Mouse (Mus musculus) heart, embryonic 10.5 days (tissue): ENCODE measurements around the gene Nop14. TPM values are rescaled to one million over a fixed set of nuclear protein-coding genes. Genes with fewer than 3 reads are reported as not detected.
A peak's percentile ranks its signal among the peaks of the same experiment; 100 is the strongest.

ENCODE experiments used
- DNase-seq: peaks from one replicate; pipeline ENCODE4 v3.0.0-alpha.2; 2017; ENCODE audit warnings: low spot score
- H3K27ac ChIP-seq: fragments of 300-500 bp; sonication (generic); 2 replicates; pipeline ENCODE4 v1.5.1; 2016; ENCODE audit warnings: mild to moderate bottlenecking
- H3K27me3 ChIP-seq: fragments of 300-500 bp; sonication (generic); 2 replicates; pipeline ENCODE4 v1.6.1; 2016; ENCODE audit warnings: mild to moderate bottlenecking; ENCODE audit not compliant: poor library complexity, insufficient read depth, severe bottlenecking
- H3K36me3 ChIP-seq: fragments of 300-500 bp; sonication (generic); 2 replicates; pipeline ENCODE4 v1.6.1; 2016; ENCODE audit warnings: mild to moderate bottlenecking, moderate library complexity
- H3K4me1 ChIP-seq: fragments of 300-500 bp; sonication (generic); 2 replicates; pipeline ENCODE4 v1.6.1; 2016; ENCODE audit warnings: mild to moderate bottlenecking
- H3K4me3 ChIP-seq: fragments of 300-500 bp; sonication (generic); 2 replicates; pipeline ENCODE4 v1.5.1; 2016; ENCODE audit warnings: mild to moderate bottlenecking, moderate library complexity
- H3K9me3 ChIP-seq: fragments of 300-500 bp; sonication (generic); 2 replicates; pipeline ENCODE4 v1.6.1; 2016; ENCODE audit warnings: mild to moderate bottlenecking, moderate library complexity
- WGBS: fragments of 180-500 bp; shearing (Covaris S2); methylation state at CpG from one replicate; pipeline ENCODE4 v1.1.7; 2016; 5-methylcytosine and 5-hydroxymethylcytosine counted together
- polyA plus RNA-seq: library from polyadenylated mRNA; unstranded; fragments of >200 nt; fragmentation: Nextera tagmentation; extraction: Ambion mirVana; gene quantifications from 2 replicates; pipeline ENCODE4 v1.2.1, GENCODE M21; 2016

The Nop14 gene
- 21.0 and 30.8 TPM in 2 replicates for polyA plus RNA-seq

DNA sequence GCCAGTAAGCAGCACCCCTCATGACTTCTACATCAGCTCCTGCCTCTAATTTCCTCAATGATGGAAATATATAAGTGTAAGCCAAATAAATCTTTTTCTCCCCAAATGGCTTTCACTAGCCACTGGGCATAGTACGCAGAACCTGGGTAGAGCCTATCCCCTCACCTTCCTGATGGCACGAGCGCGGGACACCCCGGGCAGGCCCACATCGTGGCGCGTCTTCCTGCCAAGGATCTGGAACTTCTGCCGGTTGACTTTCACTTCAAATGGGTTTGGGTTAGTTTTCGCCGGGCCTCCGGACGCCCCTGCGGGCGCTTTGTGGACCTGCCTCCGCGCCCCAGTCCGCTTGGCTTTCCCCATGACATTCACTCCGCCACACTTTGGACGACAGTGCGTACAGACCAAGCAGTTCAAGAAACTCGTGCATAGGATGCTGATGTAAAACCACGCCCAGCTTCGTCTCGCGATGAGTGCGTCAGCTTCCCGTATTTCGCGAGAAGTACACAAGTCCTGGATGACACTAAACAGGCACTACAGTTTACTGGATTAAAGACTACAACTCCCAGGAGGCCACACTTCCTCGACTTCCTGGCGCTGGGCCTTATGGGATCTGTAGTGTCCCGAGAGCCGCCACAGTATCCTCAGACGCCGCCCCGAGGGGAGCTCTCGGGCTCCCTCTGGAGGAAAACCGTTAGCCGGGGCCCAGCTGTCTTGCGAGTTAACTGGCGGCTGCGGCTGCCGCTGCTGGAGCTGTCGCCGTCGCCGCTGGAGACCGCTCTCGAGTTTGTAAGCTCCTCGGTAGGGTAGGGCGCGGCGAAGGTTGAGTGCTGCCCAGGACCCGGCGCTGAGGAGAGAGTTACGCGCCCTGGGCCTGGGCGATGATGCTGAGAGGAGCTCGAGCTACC is at the start of gene Nop14, which contains the start of gene Grk4:
TSS of gene Nop14 (minus strand) at position 463 of the 905 bp plus-strand sequence.
TSS of gene Grk4 (plus strand) at position 694 of the 905 bp plus-strand sequence.
- Histone ChIP-seq H3K27ac (peak within 1 kb of the TSS; percentile 93), H3K36me3 (peaks cover 30% of the 10 kb centered on the region), H3K4me1 (peaks cover 7% of the 10 kb centered on the region), H3K9me3 (no peaks in the 10 kb centered on the region), H3K4me3 (peak within 1 kb of the TSS; percentile 71), H3K27me3 (no peaks in the 10 kb centered on the region; the same call in 1 of the 2 replicates)
- WGBS, result under 1% methylated on average over 60 of the region's 60 CpGs
- peak; percentile 100 for DNase-seq

DNA sequence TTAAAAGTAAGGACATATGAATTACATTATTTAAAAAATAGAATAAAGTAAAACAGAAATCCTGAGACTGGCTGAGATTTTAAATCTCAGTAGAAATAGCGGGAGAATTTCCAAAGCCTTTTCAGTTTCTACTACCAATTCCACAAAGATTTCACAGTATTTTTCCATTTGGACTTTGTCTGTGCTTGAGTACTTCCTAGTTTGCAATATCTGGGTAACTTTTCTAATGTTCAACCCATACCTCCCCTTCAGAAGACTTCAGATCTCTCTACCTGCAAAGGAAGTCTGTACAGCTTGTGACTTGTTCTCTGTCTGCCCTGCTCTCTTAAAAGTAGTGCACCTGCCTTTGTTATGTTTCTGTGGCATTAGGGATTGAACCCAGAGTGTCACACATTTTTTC is 48.5 kb upstream of the Nop14 start:
- Histone ChIP-seq H3K36me3 (no peaks in the 10 kb centered on the region), H3K4me3 (no peak overlapping the region), H3K27ac (no peak overlapping the region), H3K4me1 (no peaks in the 10 kb centered on the region), H3K9me3 (no peaks in the 10 kb centered on the region), H3K27me3 (no peaks in the 10 kb centered on the region)
- DNase-seq, result no peak
- WGBS, result 87% methylated on average over 1 of the region's 1 CpGs

DNA sequence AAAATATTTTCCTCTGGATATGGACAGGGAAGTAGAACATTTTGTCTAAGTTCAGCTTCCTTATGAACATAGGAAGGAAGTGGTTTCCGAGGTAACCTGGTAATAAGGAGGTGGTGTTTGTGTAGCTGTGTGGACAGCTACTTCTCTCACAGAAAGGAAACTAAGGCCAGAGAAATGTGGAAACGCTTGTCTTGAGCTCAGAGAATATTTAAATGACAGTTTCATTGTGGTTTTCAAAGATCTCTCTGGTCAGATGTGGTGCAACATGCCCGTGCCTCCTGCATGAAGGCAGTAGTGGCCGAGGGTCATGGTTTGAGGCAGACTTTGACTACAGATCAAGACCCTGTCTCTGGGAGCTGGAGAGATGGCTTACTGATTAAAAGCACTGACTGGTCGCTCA is 35.6 kb upstream of the Nop14 start:
- H3K36me3 ChIP-seq, result no peaks in the 10 kb centered on the region
- H3K27me3 ChIP-seq, result no peaks in the 10 kb centered on the region
- no peak overlapping the region for H3K27ac ChIP-seq
- no peak for DNase-seq
- 73% methylated on average over 5 of the region's 5 CpGs for WGBS
- H3K9me3 ChIP-seq, result no peaks in the 10 kb centered on the region
- no peak overlapping the region for H3K4me3 ChIP-seq
- no peaks in the 10 kb centered on the region for H3K4me1 ChIP-seq

DNA sequence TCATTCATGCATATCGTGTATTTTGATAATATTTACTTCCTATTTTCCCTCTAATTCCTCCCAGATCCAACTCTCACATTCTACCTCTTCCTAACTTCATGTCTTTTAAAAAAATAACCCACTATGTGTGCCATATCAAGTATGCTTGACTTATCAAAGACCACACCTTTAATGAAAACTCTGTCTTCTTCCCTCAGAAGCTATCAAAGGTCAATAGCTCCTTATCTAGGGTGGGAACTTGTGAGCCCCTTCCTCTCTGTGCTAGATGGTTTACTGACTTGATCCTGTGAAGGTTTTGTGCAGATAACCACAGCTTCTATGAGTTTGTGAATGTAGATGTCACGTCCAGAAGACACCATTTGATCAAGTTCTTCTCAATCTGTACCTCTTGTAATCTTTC is 32.8 kb upstream of the Nop14 start:
- WGBS, result 64% methylated on average over 2 of the region's 2 CpGs
- no peaks in the 10 kb centered on the region for H3K27me3 ChIP-seq
- H3K9me3 ChIP-seq, result no peaks in the 10 kb centered on the region
- H3K4me3 ChIP-seq, result no peak overlapping the region
- H3K27ac ChIP-seq, result no peak overlapping the region
- no peak for DNase-seq
- H3K4me1 ChIP-seq, result no peaks in the 10 kb centered on the region
- H3K36me3 ChIP-seq, result no peaks in the 10 kb centered on the region

DNA sequence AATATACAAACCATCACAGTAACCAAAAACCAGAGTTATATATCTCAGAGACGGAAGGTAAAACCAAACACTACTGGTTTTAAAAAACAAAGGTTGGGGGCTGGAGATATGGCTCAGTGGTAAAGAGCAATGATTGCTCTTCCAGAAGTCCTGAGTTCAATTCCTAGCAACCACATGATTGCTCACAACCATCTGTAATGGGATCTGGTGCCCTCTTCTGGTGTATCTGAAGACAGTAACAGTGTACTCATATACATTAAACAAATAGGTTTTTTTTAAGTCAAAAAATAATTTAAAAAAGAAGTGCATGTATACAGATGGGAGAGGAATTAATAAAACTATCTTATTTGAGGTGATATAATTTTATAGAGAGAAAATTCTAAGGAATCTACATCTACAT is 29.9 kb upstream of the Nop14 start:
- no peak overlapping the region for H3K4me3 ChIP-seq
- H3K27me3 ChIP-seq, result no peaks in the 10 kb centered on the region
- 89% methylated on average over 1 of the region's 1 CpGs for WGBS
- no peak overlapping the region for H3K27ac ChIP-seq
- H3K4me1 ChIP-seq, result no peaks in the 10 kb centered on the region
- H3K9me3 ChIP-seq, result no peaks in the 10 kb centered on the region
- no peaks in the 10 kb centered on the region for H3K36me3 ChIP-seq
- no peak for DNase-seq

DNA sequence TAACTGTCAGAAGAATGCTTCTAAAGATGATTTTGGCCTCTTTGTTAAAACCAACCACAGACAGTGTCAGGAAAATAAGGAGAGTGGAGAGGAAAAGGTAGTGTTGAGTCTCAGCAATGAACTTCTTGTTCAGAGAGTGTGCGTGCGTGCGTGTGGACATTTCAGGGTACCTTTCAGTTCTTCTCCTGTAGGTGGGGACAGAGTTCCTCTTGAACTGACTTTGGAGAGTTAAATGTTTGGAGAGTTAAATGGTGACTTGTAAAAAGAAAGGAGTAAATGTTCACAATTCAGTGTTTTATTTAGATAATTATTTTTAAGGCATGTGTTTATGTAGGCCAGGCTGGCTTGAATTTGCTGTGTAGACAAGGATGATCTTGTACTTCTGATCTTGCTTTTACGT is 10.3 kb upstream of the Nop14 start:
- Histone ChIP-seq H3K27me3 (no peaks in the 10 kb centered on the region), H3K4me3 (no peak overlapping the region), H3K36me3 (peaks cover 7% of the 10 kb centered on the region), H3K27ac (no peak overlapping the region), H3K9me3 (no peaks in the 10 kb centered on the region), H3K4me1 (no peaks in the 10 kb centered on the region)
- no peak for DNase-seq
- WGBS, result 84% methylated on average over 4 of the region's 4 CpGs

DNA sequence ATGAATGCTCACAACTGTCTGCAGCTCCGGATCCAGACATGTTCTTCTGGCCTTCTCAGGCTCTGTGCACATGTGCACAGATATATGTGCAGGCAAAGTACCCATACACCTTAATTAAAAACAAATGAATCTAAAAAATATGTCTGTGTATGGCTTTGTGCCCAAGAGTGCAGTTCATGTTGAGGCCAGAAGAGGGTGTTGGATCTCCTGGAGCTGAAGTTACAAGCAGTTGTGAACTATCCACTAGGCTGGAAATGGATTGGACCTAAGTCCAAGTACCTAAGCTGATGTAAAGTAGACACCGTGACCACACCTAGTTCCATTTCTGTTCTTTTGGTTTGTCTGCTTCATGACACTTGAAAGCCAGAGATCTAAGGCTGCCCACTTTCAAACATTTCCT is 9.5 kb upstream of the Nop14 start:
- peaks cover 7% of the 10 kb centered on the region for H3K36me3 ChIP-seq
- no peaks in the 10 kb centered on the region for H3K9me3 ChIP-seq
- no peak overlapping the region for H3K27ac ChIP-seq
- no peaks in the 10 kb centered on the region for H3K4me1 ChIP-seq
- WGBS, result 76% methylated on average over 2 of the region's 2 CpGs
- H3K27me3 ChIP-seq, result no peaks in the 10 kb centered on the region
- no peak for DNase-seq
- no peak overlapping the region for H3K4me3 ChIP-seq

DNA sequence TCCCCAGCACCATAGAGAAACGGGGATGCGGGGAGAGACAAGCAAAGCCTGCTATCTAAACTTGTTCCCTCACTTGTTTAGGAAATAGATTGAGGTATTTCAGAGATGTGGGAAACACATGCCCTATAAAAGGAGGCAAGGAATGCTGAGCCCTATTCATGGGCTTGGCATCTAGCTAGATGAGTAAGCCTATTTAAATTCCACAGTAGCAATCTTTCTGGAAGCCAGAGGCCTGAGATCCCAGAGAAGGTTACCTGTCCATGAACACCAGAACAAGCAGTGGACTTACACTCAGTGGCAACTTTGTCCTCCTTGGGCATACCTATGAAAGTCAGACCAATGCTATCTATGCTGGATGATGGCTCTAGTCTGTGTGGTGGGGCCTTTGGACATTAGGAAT is 3.3 kb upstream of the Nop14 start:
- 91% methylated on average over 2 of the region's 2 CpGs for WGBS
- H3K27me3 ChIP-seq, result no peaks in the 10 kb centered on the region; the same call in 1 of the 2 replicates

DNA sequence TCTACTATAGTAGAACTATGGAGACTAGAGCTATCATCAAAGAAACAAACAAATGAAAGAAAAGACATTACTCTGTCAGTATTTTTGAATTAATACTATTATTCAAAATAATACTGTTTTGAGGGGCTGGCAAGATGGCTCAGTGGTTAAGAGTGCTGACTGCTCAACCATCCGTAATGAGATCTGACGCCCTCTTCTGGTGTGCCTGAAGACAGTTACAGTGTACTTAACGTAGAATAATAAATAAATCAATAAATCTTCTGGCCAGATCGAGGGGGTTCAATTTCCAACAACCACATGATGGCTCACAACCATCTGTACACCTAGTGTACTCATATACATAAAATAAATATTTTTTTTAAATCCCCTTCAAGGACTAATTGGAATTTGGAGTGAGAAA is 2.0 kb upstream of the Nop14 start:
- Histone ChIP-seq H3K27ac (no peak overlapping the region), H3K9me3 (no peaks in the 10 kb centered on the region), H3K36me3 (peaks cover 10% of the 10 kb centered on the region; the same call in 1 of the 2 replicates), H3K4me3 (no peak overlapping the region), H3K27me3 (no peaks in the 10 kb centered on the region; the same call in 1 of the 2 replicates), H3K4me1 (peaks cover 7% of the 10 kb centered on the region)
- 81% methylated on average over 4 of the region's 4 CpGs for WGBS
- no peak for DNase-seq

More for the DNA sequence above, 3.3 kb upstream of the Nop14 start:
- Histone ChIP-seq H3K4me3 (no peak overlapping the region), H3K9me3 (no peaks in the 10 kb centered on the region), H3K4me1 (peaks cover 7% of the 10 kb centered on the region), H3K36me3 (0 out of 2 replicates have a peak, but pooled peaks cover under 1% of the 10 kb centered on the region), H3K27ac (no peak overlapping the region)
- no peak for DNase-seq

DNA sequence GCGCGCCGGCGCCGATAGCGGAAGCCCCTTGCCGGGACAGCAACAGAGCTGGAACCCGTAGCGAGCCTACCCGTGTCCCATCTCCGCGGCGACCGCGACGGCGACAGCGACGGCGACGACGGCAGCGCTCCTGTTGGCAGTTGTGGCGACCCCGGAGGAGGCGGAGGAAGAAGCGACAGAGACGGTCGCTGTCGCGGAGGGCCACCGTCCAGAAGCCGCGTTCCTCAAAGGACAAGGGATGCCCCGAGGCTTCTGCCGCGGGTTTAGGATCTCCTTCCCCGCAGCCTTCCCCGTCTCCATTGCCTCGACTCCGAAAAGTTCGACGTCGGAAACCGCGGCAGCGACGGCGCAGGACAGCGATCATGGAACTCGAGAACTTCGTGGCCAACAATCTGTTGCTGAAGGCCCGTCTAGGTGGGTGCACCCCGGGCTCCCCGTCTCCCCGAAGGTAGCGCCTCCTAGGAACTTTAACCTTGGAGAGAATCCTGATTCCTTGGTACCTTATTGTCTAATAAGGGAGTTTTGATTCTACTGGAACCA is 713 bp upstream of the Nop14 start:
- WGBS, result under 1% methylated on average over 57 of the region's 57 CpGs
- DNase-seq, result no peak
- Histone ChIP-seq H3K36me3 (peaks cover 22% of the 10 kb centered on the region), H3K4me1 (peaks cover 7% of the 10 kb centered on the region), H3K27me3 (no peaks in the 10 kb centered on the region; the same call in 1 of the 2 replicates), H3K27ac (peak overlapping the region; percentile 93), H3K9me3 (no peaks in the 10 kb centered on the region), H3K4me3 (peak overlapping the region; percentile 71)

DNA sequence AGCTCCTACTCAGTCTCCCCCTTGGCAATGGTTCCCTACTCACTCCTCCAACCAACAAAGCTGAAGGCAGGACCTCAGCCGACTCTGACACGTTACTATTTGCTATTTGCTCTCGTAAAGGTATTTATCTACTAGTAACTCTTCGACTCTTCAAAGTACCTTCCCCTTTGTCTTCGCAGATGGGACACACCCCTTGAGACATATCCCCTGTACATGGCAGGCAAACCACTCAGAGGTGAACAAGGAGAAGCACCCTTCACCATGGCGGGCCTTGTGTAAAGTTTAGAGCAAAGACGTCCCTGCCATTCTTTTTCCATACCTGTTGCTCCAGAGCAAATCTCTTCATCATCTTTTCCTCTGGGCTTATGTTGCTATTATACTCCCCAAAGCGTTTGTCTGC is 2.4 kb downstream of the Nop14 start:
- no peaks in the 10 kb centered on the region for H3K9me3 ChIP-seq
- no peak overlapping the region for H3K27ac ChIP-seq
- DNase-seq, result peak; percentile 51
- WGBS, result 92% methylated on average over 8 of the region's 8 CpGs
- H3K27me3 ChIP-seq, result no peaks in the 10 kb centered on the region; the same call in 1 of the 2 replicates
- peaks cover 53% of the 10 kb centered on the region for H3K36me3 ChIP-seq
- peaks cover 7% of the 10 kb centered on the region for H3K4me1 ChIP-seq
- H3K4me3 ChIP-seq, result no peak overlapping the region

DNA sequence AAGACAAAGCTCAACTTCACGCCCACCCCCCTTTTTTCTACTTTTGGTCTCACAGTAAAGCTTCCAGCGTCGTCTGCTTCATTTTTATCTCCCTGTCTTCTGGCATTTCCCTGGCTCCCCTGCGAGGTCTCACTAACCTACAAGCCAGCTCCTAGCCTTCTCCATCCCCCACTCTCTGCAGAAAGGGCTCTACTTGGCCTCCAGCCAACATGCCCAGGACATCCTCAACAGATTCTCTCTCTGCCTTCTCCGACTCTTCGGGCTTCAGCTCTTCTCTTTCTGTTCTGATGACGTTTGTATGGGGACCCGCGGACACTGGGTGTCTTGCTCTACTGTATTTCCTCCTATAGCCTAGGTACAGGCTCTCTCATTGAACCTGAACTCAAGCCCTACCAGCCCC is 5.1 kb downstream of the Nop14 start:
- peak; percentile 62 for DNase-seq
- H3K4me1 ChIP-seq, result peaks cover 4% of the 10 kb centered on the region; the same call in 1 of the 2 replicates
- peaks cover 80% of the 10 kb centered on the region for H3K36me3 ChIP-seq
- H3K4me3 ChIP-seq, result no peak overlapping the region
- no peaks in the 10 kb centered on the region for H3K9me3 ChIP-seq
- WGBS, result 76% methylated on average over 9 of the region's 9 CpGs
- no peak overlapping the region for H3K27ac ChIP-seq
- no peaks in the 10 kb centered on the region for H3K27me3 ChIP-seq

DNA sequence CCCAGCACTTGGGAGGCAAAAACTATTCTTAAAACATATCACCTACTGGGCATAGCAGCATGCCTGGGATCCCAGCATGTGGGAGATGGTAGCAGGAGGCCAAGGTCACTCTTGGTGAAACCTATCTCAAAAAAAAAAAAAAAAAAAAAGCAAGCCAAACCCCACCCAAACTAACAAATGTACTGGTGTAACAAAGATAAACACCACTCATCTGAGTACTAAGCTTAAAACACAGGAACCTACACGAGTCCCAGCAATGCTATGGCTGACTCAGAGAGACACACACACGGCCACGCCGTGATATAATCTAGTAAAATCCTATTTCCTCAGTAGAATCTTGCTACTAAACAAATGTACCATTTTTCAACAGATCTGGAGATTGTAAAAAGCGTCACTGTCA is 7.0 kb downstream of the Nop14 start:
- H3K36me3 ChIP-seq, result peaks cover 96% of the 10 kb centered on the region

More for the DNA sequence above, 7.0 kb downstream of the Nop14 start:
- no peaks in the 10 kb centered on the region for H3K27me3 ChIP-seq
- 88% methylated on average over 5 of the region's 5 CpGs for WGBS
- no peaks in the 10 kb centered on the region; the same call in 1 of the 2 replicates for H3K4me1 ChIP-seq
- H3K9me3 ChIP-seq, result no peaks in the 10 kb centered on the region
- no peak overlapping the region for H3K27ac ChIP-seq
- peak; percentile 28 for DNase-seq
- H3K4me3 ChIP-seq, result no peak overlapping the region
